Mouse (Mus musculus) liver, embryonic 12.5 days (tissue): ENCODE results near the gene Foxi1. TPM values are rescaled to one million over a fixed set of nuclear protein-coding genes. Genes with fewer than 3 reads are reported as not detected.

Experiments used
- ATAC-seq: fragments of 200-750 bp; cut with Nextera tagmentation; 2 replicates; pipeline ENCODE4 v1.8.0; 2017; ENCODE audit warnings: moderate number of reproducible peaks, mild to moderate bottlenecking, moderate library complexity
- H3K27ac ChIP-seq: fragments of 300-500 bp; sonication (generic); 2 replicates; pipeline ENCODE4 v1.5.1; 2016; ENCODE audit warnings: mild to moderate bottlenecking
- H3K27me3 ChIP-seq: fragments of 300-500 bp; sonication (generic); replicated peaks from 2 replicates; pipeline ENCODE4 v1.6.1; 2016; ENCODE audit warnings: mild to moderate bottlenecking, moderate library complexity
- H3K36me3 ChIP-seq: fragments of 300-500 bp; sonication (generic); 2 replicates; pipeline ENCODE4 v1.6.1; 2016; ENCODE audit warnings: mild to moderate bottlenecking, moderate library complexity
- H3K4me1 ChIP-seq: fragments of 300-500 bp; sonication (generic); 2 replicates; pipeline ENCODE4 v1.6.1; 2016
- H3K4me2 ChIP-seq: fragments of 300-500 bp; sonication (generic); 2 replicates; pipeline ENCODE4 v1.6.1; 2016; ENCODE audit warnings: mild to moderate bottlenecking, moderate library complexity
- H3K4me3 ChIP-seq: fragments of 300-500 bp; sonication (generic); 2 replicates; pipeline ENCODE4 v1.5.1; 2016; ENCODE audit warnings: mild to moderate bottlenecking, moderate library complexity
- H3K9ac ChIP-seq: fragments of 300-500 bp; sonication (generic); 2 replicates; pipeline ENCODE4 v1.6.1; 2016; ENCODE audit warnings: mild to moderate bottlenecking, moderate library complexity
- H3K9me3 ChIP-seq: fragments of 300-500 bp; sonication (generic); replicated peaks from 2 replicates; pipeline ENCODE4 v1.6.1; 2016; ENCODE audit warnings: mild to moderate bottlenecking, moderate library complexity
- WGBS: fragments of 180-500 bp; shearing (Covaris S2); methylation state at CpG from one replicate; pipeline ENCODE4 v1.1.7; 2016; ENCODE audit not compliant: insufficient replicate concordance; 5-methylcytosine and 5-hydroxymethylcytosine counted together
- polyA plus RNA-seq: library from polyadenylated mRNA; unstranded; fragments of >200 nt; fragmentation: Nextera tagmentation; extraction: Ambion mirVana; gene quantifications from 2 replicates; pipeline ENCODE4 v1.2.1, GENCODE M21; 2016

Foxi1 gene
- polyA plus RNA-seq, 1 experiment from 2014 or later: not detected

DNA sequence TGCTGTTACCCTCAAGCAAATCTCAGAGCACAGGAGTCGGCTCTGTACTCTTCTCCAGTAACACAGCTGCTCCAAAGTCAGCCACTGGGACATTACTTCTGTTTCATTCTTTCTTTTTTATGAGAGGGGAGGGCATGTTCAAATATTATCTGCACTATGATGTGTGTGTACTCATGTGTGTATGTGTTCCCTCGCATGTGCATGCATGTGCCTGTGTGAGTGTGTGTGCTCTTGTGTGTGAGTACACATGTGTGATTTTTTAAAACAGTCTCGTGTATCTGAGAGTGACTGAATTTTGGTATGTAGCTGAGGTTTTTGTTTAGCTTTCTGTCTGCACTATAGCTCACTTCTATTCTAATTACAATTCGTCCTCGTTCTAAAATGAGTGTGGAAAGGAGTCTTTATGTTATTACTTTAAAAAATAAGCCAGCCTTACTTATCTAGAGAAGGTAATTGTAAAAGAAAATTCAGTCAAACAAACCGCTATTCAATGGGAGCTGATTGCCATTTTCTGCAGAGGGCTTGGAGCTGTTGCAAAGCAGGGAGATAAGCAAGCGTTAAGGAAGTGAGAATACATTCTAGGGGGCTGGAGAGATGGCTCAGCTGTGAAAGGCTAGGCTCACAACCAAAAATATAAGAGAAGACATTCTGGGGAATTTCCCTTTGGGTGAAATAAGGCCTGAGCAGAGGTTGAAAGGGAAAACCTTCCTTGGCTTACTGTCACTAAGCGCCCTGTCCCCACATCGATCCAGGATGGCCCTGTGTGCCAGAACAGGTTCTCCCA is 13.5 kb downstream of the Foxi1 start:
- 46% methylated on average over 9 of the region's 9 CpGs for WGBS
- no peak for ATAC-seq
- no peak overlapping the region for H3K4me3 ChIP-seq
- no peak overlapping the region for H3K27ac ChIP-seq
- no peaks in the 10 kb centered on the region for H3K36me3 ChIP-seq
- H3K9ac ChIP-seq: no peak overlapping the region
- no peak overlapping the region for H3K4me2 ChIP-seq
- no peaks in the 10 kb centered on the region for H3K27me3 ChIP-seq
- no peaks in the 10 kb centered on the region for H3K4me1 ChIP-seq
- H3K9me3 ChIP-seq: no peaks in the 10 kb centered on the region

- no peak for ATAC-seq
- WGBS: 56% methylated on average over 3 of the region's 3 CpGs
- no peak overlapping the region for H3K4me3 ChIP-seq
- H3K4me2 ChIP-seq: no peak overlapping the region
- no peaks in the 10 kb centered on the region for H3K36me3 ChIP-seq
- no peak overlapping the region for H3K27ac ChIP-seq
- H3K9ac ChIP-seq: no peak overlapping the region
- H3K9me3 ChIP-seq: no peaks in the 10 kb centered on the region
- H3K4me1 ChIP-seq: no peaks in the 10 kb centered on the region
- no peaks in the 10 kb centered on the region for H3K27me3 ChIP-seq
Measured at GRCm38 (mm10) chr11:34193658-34194057, 14.2 kb downstream of the Foxi1 start.

- H3K4me1 ChIP-seq: no peaks in the 10 kb centered on the region
- ATAC-seq: no peak
- no peaks in the 10 kb centered on the region for H3K9me3 ChIP-seq
- H3K27me3 ChIP-seq: no peaks in the 10 kb centered on the region
- WGBS: 49% methylated on average over 2 of the region's 2 CpGs
- no peak overlapping the region for H3K4me2 ChIP-seq
- no peak overlapping the region for H3K9ac ChIP-seq
- H3K27ac ChIP-seq: no peak overlapping the region
- H3K4me3 ChIP-seq: no peak overlapping the region
- H3K36me3 ChIP-seq: no peaks in the 10 kb centered on the region
Measured at GRCm38 (mm10) chr11:34184266-34184665, 23.6 kb downstream of the Foxi1 start.

DNA sequence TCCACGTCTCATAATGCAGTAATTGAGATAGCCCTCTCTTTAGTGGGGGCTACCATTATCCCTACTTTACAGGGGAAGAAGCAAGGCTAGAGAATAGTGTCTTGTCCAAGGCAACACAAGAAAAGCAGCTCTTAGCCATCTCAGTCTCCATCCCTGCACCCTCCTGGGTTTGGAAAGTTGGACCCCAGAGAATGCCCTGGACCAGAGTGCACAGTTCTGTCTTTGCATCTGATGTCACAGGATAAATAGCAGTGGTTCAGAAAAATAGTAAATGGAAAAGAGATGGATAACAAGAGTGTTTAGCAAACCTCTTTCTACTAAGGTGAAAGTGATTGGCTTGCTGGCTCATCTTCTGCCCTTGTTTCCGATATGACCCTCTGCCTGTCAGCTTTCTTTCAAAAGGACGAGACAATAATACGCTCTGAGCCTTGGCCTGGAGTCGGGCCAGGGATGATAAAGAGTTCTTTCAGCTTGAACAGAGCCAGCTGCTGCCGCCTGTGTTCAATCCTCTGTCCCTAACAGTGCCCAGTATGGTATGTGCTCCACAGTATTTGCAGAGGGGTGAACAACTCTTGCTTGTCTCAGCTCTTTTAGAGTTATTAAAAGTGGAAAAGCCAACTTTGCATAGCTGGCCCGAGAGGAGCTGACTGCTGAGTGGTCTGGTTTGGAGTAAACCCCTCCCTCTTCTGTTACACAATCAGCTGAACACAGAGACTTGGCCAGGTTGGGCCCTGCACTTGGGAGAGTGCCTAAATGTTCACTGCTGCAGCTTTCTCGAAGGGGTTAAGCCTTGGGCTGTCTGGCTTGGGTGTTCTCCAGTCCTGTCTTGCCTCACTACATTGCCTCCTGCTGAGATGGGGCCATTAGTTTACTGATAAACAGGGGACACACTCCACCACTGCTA is 26.4 kb downstream of the Foxi1 start:
- ATAC-seq: no peak
- Histone ChIP-seq H3K9me3 (no peaks in the 10 kb centered on the region), H3K36me3 (no peaks in the 10 kb centered on the region), H3K27ac (no peak overlapping the region), H3K27me3 (no peaks in the 10 kb centered on the region), H3K4me2 (no peak overlapping the region), H3K9ac (no peak overlapping the region), H3K4me3 (no peak overlapping the region), H3K4me1 (no peaks in the 10 kb centered on the region)
- 53% methylated on average over 8 of the region's 8 CpGs for WGBS

- whole genome bisulfite sequencing: 56% methylated on average over 2 of the region's 2 CpGs
- no peak overlapping the region for H3K9ac ChIP-seq
- H3K4me3 ChIP-seq: no peak overlapping the region
- no peaks in the 10 kb centered on the region for H3K27me3 ChIP-seq
- H3K4me1 ChIP-seq: no peaks in the 10 kb centered on the region
- H3K36me3 ChIP-seq: no peaks in the 10 kb centered on the region
- no peak overlapping the region for H3K27ac ChIP-seq
- no peaks in the 10 kb centered on the region for H3K9me3 ChIP-seq
- no peak for ATAC-seq
- H3K4me2 ChIP-seq: no peak overlapping the region
Measured at GRCm38 (mm10) chr11:34178752-34179151, 29.1 kb downstream of the Foxi1 start.

GRCm38 (mm10) chr11:34176371-34176770 is 31.5 kb downstream of the Foxi1 start:
- no peak overlapping the region for H3K4me2 ChIP-seq
- H3K27me3 ChIP-seq: no peaks in the 10 kb centered on the region
- no peak overlapping the region for H3K27ac ChIP-seq
- H3K9me3 ChIP-seq: no peaks in the 10 kb centered on the region
- H3K36me3 ChIP-seq: no peaks in the 10 kb centered on the region
- H3K9ac ChIP-seq: no peak overlapping the region
- no peaks in the 10 kb centered on the region for H3K4me1 ChIP-seq
- no peak overlapping the region for H3K4me3 ChIP-seq
- 60% methylated on average over 1 of the region's 1 CpGs for WGBS
- no peak for ATAC-seq

DNA sequence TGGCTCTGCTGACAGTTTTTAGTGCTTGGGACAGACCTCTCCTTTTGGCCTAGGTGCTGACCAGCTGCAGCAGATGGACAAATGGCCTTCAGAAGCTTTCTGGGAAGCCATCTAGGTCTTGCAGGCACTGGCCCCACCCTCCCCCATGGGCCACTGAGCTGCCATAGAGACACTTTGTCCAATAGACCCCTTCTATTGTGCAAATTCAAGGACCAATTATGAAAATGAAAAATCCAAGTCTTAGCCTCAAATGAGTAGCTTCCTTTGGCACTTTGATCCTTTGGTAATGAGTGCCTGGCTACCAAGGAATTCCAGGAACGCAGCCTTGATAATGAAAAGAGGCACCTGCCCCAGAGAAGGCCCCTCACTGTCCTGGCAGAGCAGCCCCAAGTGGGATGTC is 36.7 kb downstream of the Foxi1 start:
- H3K9ac ChIP-seq: no peak overlapping the region
- ATAC-seq: no peak
- no peaks in the 10 kb centered on the region for H3K9me3 ChIP-seq
- H3K4me1 ChIP-seq: no peaks in the 10 kb centered on the region
- H3K4me3 ChIP-seq: no peak overlapping the region
- no peak overlapping the region for H3K4me2 ChIP-seq
- H3K36me3 ChIP-seq: no peaks in the 10 kb centered on the region
- WGBS: 67% methylated on average over 1 of the region's 1 CpGs
- H3K27ac ChIP-seq: no peak overlapping the region
- no peaks in the 10 kb centered on the region for H3K27me3 ChIP-seq

- 48% methylated on average over 5 of the region's 5 CpGs for WGBS
- ATAC-seq: no peak
- Histone ChIP-seq H3K4me1 (no peaks in the 10 kb centered on the region), H3K27ac (no peak overlapping the region), H3K36me3 (no peaks in the 10 kb centered on the region), H3K9me3 (no peaks in the 10 kb centered on the region), H3K4me3 (no peak overlapping the region), H3K4me2 (no peak overlapping the region), H3K9ac (no peak overlapping the region), H3K27me3 (no peaks in the 10 kb centered on the region)
Measured at GRCm38 (mm10) chr11:34169464-34169894, 38.4 kb downstream of the Foxi1 start.

DNA sequence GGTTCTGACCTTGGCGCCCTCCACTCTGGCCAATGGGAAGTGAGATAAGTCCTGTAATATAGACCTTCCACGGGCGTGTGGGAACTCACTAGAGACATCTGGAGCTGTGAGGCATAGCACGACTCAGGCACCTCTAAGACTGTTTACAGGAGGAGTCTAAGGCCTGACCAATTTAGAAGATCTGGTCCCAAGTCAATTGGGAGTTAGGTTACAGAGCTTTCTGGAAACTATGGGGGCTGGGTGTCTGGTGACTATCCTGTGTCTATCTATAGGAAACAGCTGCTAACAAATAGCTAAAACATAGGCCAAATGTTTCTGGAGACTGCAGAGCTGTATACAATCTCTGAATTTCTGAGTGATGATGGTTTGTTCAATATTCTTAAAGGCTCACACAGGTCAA is 41.5 kb downstream of the Foxi1 start:
- peaks cover 4% of the 10 kb centered on the region; the same call in 1 of the 2 replicates for H3K9me3 ChIP-seq
- 48% methylated on average over 4 of the region's 4 CpGs for WGBS
- no peak for ATAC-seq
- H3K27ac ChIP-seq: no peak overlapping the region
- H3K4me2 ChIP-seq: no peak overlapping the region
- no peaks in the 10 kb centered on the region for H3K27me3 ChIP-seq
- no peak overlapping the region for H3K4me3 ChIP-seq
- no peaks in the 10 kb centered on the region for H3K4me1 ChIP-seq
- H3K36me3 ChIP-seq: no peaks in the 10 kb centered on the region
- H3K9ac ChIP-seq: no peak overlapping the region

DNA sequence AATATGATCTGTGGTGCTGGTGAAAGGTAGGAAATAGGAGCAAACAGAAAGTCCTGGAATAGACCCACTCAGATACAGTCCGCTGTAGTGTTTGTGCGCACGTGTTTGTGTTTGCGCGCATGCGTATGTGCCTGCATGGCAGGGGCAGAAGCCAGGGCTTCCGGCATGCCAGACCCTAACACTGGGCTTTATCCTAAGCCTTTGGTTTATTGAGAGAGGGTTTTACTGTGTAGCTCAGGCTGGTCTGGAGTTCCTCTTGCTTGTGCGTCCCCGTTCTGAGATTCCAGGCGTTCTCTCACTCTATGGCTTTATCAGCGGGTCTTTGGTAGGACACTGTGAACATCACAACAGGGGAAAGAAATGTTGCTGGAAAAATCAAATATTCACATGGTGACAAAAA is 42.6 kb downstream of the Foxi1 start:
- no peak overlapping the region for H3K4me2 ChIP-seq
- no peak overlapping the region for H3K4me3 ChIP-seq
- H3K4me1 ChIP-seq: no peaks in the 10 kb centered on the region
- no peaks in the 10 kb centered on the region for H3K27me3 ChIP-seq
- ATAC-seq: no peak
- H3K9ac ChIP-seq: no peak overlapping the region
- H3K27ac ChIP-seq: no peak overlapping the region
- 90% methylated on average over 11 of the region's 11 CpGs for WGBS
- H3K9me3 ChIP-seq: peaks cover 5% of the 10 kb centered on the region; the same call in 1 of the 2 replicates
- H3K36me3 ChIP-seq: no peaks in the 10 kb centered on the region

DNA sequence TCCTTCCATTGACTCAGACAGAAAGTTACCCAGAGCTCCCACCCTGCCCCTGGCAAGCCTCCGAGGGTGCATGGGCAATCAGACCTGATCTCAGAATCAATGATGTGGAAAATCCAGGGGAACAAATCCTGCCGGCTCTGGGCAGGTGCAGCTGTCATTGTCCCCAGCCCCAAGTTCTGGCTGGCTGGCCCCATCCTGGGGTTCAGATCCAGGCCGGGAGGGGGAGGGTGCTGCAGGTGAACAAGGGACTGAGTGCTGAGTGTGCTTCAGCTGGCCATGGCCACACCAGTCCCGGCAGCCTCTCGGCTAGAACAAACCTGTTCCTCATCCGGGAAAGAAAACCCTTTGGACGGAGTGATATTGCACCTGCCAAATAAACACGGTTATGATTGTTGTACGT is 49.0 kb downstream of the Foxi1 start:
- ATAC-seq: no peak
- H3K4me1 ChIP-seq: no peaks in the 10 kb centered on the region
- no peak overlapping the region for H3K9ac ChIP-seq
- no peak overlapping the region for H3K4me2 ChIP-seq
- 74% methylated on average over 9 of the region's 9 CpGs for WGBS
- H3K27ac ChIP-seq: no peak overlapping the region
- peaks cover 5% of the 10 kb centered on the region; the same call in 1 of the 2 replicates for H3K9me3 ChIP-seq
- no peak overlapping the region for H3K4me3 ChIP-seq
- no peaks in the 10 kb centered on the region for H3K27me3 ChIP-seq
- no peaks in the 10 kb centered on the region for H3K36me3 ChIP-seq

GRCm38 (mm10) chr11:34155235-34155634 is 52.7 kb downstream of the Foxi1 start:
- no peaks in the 10 kb centered on the region for H3K4me1 ChIP-seq
- no peak overlapping the region for H3K4me2 ChIP-seq
- H3K36me3 ChIP-seq: no peaks in the 10 kb centered on the region
- ATAC-seq: no peak
- no peaks in the 10 kb centered on the region for H3K9me3 ChIP-seq
- H3K9ac ChIP-seq: no peak overlapping the region
- 58% methylated on average over 7 of the region's 7 CpGs for WGBS
- H3K27me3 ChIP-seq: no peaks in the 10 kb centered on the region; the same call in 1 of the 2 replicates
- no peak overlapping the region for H3K27ac ChIP-seq
- no peak overlapping the region for H3K4me3 ChIP-seq
